Mouse (Mus musculus) Patski (cell line): Measurements from ENCODE around the gene Rpap1. TPM values are rescaled to one million over a fixed set of nuclear protein-coding genes. Genes with fewer than 3 reads are reported as not detected.
A peak's percentile ranks its signal among the peaks of the same experiment; 100 is the strongest.

Experiments used
- ATAC-seq: fragments of 100-300 bp; one replicate; pipeline ENCODE4 v1.8.0; 2021
- CTCF ChIA-PET: fragments of 350-600 bp; sonication (Branson Sonifier 250); formaldehyde crosslinking; loops from one replicate; lab custom pipeline; 2022; ENCODE audit warnings: inconsistent platforms; lab: Charles Lee
- POLR2A ChIA-PET: fragments of 350-600 bp; sonication (Branson Sonifier 250); formaldehyde crosslinking; loops from one replicate; lab custom pipeline; 2022; ENCODE audit warnings: antibody characterized with exemption, inconsistent platforms; lab: Charles Lee
- DNase-seq: peaks from one replicate; pipeline ENCODE4 v3.0.0-alpha.2; 2011; ENCODE audit warnings: low read depth, low spot score
- H3K27me3 ChIP-seq: fragments of 371-371 bp; one replicate; pipeline ENCODE4 v1.5.1; 2021
- CTCF ChIP-seq: fragments of 100-300 bp; IDR thresholded peaks from one replicate; pipeline ENCODE4 v1.5.1; 2021
- in situ Hi-C: fragments of 300-500 bp; cut with MboI; formaldehyde crosslinking; loops from 3 replicates; pipeline ENCODE4 v1.11.1; 2018; ENCODE audit warnings: low pct_unique_long_range_greater_than_20kb, mixed read lengths
- polyA plus RNA-seq: library from polyadenylated mRNA; unstranded; gene quantifications from one replicate; pipeline ENCODE4 v1.2.3, GENCODE M21; 2021

Rpap1 gene
- polyA plus RNA-seq, 1 experiment from 2014 or later: 19.1 TPM

DNA sequence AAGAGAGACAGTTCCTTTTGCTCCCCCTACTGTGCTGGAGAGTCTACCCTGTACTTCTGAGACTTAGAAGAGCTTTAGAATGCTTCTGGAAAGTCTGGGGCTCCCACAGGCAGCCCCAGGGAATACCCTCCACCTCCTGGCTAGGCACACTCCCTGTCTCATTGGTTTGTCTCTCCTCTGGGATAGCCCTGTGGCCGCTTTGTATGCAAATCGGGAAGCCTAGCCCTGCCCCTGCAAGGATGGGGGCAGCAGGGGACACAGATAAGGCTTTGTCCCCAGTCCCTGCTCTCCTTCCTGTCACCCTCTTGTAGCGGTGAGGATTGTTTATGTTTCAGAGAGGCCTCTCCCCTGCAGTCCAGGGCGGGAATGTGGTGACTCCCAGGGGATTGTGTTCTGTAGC is 21.5 kb upstream of the Rpap1 start:
- ChIA-PET POLR2A (no interaction called here), CTCF (interaction anchor here (1.0 kb wide), 1 partner anchor 8 kb away, joined by 3 read pairs; no protein-coding TSS in a partner anchor)
- H3K27me3 ChIP-seq: no peaks in the 10 kb centered on the region
- ATAC-seq (no peak), DNase-seq (no peak)
- in situ Hi-C loops: no loop called here
- no peak for TF ChIP-seq CTCF

DNA sequence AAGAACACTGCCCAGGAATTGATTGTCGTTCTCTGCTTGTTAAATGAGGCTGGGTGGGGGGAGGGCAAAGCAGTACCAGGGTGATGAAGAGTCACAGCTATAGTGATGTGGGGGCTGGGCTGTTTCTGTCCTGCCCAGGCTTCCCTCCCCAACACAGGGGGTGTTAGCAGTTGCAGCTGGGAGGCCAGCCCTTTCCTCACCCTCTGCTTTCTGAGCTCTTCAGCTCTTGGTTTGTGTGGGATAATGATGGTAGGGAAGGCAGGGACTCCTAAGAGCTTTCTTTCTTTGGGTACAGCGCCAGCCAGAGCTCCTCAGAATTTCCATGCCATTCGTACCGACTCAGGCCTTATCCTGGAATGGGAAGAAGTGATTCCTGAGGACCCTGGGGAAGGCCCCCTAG is 21.1 kb upstream of the Rpap1 start:
- ChIA-PET CTCF (no interaction called here), POLR2A (no interaction called here)
- TF ChIP-seq CTCF: no peak
- no peak for DNase-seq
- in situ Hi-C loops: no loop called here
- no peaks in the 10 kb centered on the region for H3K27me3 ChIP-seq
- ATAC-seq: no peak

DNA sequence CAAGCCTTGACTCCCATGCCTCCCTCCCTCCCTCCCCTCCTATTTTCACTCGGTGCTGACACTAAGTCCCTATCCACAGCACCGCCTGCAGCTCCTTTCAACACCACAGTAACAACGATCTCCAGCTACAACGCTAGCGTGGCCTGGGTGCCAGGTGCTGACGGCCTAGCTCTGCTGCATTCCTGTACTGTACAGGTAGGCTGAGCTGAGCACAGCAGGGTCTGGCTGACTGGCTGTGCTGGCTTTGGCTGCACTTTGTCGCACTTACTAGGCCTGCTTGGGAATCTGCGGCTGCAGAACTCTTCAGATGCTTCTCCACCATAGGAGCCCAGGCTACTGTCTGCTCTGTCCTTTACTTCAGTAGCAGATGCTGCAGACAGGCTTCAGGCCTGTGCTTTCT is 18.2 kb upstream of the Rpap1 start:
- ATAC-seq: no peak
- H3K27me3 ChIP-seq: no peaks in the 10 kb centered on the region
- DNase-seq: no peak
- TF ChIP-seq CTCF: no peak
- in situ Hi-C loops: no loop called here
- ChIA-PET POLR2A (no interaction called here), CTCF (no interaction called here)

DNA sequence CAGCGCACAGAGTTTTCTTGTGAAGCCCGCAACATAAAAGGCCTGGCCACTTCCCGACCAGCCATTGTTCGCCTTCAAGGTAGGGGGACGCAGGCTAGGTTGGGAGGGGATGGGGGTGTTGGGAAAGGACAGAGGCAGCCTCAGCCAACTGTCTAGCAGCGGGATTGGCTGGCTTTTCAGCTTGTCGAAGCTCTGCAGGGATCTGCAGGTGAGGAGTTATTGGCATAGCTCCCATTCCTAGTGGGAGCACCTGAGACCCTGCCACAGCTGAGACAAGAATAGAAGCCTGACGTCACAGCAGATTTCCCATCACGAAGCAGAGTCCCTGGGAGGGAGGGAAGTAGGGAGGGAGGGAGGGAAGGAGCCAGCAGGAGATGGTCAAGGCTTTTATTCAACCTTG is 17.4 kb upstream of the Rpap1 start:
- in situ Hi-C loops: no loop called here

DNA sequence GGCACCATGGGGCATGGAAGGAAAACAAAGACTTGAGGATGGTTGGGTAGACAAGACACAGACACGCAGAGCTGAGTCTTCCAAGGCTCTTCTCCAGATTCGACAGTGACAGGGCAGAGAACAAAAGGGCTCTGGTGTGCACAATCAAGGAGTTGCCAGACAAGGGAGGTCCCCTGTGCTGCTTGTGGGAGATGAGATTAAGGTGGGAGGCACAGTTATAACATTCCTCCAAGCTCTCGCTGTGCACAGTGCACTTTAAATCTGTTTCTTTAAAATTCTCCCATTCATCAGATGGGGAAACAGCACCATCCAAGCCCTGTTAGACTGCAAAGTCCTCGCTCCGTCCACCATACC is 16.9 kb upstream of the Rpap1 start:
- in situ Hi-C loops: no loop called here
- ChIA-PET CTCF (no interaction called here), POLR2A (no interaction called here)
- ATAC-seq: no peak
- no peak for TF ChIP-seq CTCF
- no peaks in the 10 kb centered on the region for H3K27me3 ChIP-seq
- no peak for DNase-seq

More for the DNA sequence above, 17.4 kb upstream of the Rpap1 start:
- ATAC-seq (no peak), DNase-seq (no peak)
- no peak for TF ChIP-seq CTCF
- ChIA-PET POLR2A (no interaction called here), CTCF (no interaction called here)
- H3K27me3 ChIP-seq: no peaks in the 10 kb centered on the region

DNA sequence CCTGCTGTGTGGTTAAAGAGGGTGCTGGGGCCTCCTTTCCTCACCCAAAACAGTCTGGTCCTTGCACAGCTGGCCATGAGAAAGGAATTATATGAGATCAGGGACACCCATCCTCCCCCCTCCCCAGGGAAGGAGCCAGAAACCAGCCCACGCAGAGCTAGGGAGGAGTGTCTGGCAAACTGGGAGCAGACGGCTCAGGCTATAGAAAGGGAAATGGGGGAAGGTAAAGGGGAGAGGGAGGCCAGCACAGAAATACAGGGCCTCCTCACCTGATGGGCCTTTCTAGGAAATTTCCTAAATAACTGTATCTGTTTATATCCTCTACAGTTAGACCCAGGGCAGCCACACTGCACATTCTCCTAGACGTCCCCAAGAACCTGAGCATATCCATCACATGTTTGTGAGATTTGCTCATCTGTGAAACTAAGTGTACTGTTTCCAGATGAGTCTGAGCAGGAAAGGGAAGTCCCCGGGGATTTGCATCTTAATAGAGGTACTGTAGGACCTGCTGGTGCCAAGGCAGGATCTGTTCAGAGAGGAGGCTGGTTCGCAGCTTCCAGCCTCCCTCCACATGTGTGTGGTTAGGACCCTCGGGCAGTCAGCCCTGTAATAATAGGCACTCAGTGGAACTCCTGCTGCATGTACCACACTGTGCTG is 16.4 kb upstream of the Rpap1 start:
- in situ Hi-C loops: no loop called here
- H3K27me3 ChIP-seq: peaks cover 2% of the 10 kb centered on the region
- ChIA-PET POLR2A (interaction anchor here (0.6 kb wide), 1 partner anchor 47 kb away, joined by 4 read pairs; no protein-coding TSS in a partner anchor), CTCF (interaction anchor here (1.4 kb wide), 1 partner anchor 13 kb away, joined by 4 read pairs; no protein-coding TSS in a partner anchor)
- TF ChIP-seq CTCF: no peak
- no peak for DNase-seq
- no peak for ATAC-seq

DNA sequence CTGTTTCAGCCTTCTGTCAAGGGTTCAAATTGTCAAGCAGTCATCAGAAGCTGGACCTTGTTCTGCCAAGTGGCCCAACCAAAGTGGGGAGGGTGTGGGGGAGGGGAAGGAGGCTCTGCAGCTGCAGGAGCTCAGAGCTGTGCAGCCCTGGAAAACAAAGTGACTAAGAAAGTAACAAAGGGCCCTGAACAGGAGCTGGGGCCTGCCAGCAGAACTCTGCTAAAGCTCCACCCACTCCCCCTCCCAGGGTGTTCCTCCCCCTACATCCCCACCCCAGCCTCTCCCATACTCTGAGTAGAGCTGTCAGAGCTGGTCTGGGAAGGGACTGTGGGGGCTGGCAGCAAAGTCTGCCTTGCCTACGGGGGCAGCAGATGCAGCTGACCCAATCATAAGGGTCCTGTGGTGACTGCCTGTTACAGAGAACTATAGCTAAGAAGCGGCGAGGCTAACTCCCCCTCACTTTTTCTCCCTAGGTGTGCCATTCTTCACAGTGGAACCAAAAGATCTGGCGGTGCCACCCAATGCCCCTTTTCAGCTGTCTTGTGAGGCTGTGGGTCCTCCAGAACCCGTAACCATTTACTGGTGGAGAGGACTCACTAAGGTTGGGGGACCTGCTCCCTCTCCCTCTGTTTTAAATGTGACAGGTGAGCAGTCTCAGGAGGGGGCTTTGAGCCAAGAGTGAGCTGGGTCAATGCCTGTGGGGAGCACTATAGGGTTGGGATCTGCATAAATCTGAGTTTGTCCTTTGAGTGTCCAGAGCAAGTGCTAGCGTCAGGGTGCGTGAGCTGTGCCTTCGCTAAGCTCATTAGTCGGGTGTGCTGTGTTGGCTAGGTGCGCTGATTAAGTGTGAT is 15.7 kb upstream of the Rpap1 start:
- peaks cover 10% of the 10 kb centered on the region for H3K27me3 ChIP-seq
- POLR2A ChIA-PET: interaction anchor here (0.6 kb wide), 1 partner anchor 48 kb away, joined by 4 read pairs; no protein-coding TSS in a partner anchor
- TF ChIP-seq CTCF: no peak
- in situ Hi-C loops: no loop called here
- CTCF ChIA-PET: interaction anchor here (1.4 kb wide), 1 partner anchor 13 kb away, joined by 4 read pairs; no protein-coding TSS in a partner anchor
- DNase-seq (no peak), ATAC-seq (no peak)

DNA sequence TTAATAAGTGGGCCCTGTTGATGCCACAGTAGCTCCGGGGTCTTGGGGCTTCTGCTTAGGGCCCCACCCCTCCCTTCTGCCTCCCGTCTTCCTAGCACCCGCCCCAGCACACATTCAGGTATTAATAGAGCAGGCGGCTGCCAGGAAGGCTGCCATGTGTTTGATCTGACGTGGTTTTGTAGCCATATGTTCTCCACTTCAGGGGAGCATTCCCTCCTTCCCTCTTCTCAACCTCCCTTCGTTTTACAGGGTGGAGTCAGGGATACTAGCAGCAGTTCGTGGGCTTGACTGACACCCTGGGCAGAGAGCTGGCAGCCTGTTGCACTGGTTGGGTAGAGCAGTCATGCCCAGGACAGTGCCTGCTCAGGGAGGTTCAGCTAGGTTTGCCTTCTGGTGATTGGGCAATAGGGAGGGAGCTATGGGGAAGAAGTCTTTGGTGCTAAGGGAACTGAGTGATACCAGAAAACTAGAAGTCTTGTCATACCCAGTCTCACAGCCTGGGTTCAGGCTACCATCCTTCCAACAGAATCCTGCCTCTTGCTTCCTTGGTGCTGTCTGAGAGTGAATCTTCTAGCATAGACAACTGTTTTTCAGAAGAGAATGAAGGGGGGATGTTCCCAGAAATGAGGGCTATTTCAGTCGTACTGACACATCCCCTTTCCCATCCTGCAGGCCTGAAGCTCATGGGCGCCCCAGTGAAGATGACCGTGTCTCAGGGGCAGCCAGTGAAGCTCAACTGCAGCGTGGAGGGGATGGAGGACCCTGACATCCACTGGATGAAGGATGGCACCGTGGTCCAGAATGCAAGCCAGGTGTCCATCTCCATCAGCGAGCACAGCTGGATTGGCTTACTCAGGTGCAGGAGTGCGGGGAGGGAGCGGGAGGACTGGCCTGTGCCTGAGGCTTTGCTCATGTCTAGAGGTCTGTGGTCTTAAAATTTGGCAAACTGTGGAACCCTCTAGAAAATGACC is 13.8 kb upstream of the Rpap1 start:
- no peak for TF ChIP-seq CTCF
- ChIA-PET POLR2A (interaction anchor here (0.7 to 0.9 kb wide), 2 partner anchors 13 to 14 kb away, joined by 3 to 7 read pairs; partner anchors contain the start of gene Rpap1), CTCF (interaction anchor here (1.5 to 1.6 kb wide), 2 partner anchors 8 to 117 kb away, joined by 3 read pairs; no protein-coding TSS in a partner anchor)
- peaks cover 20% of the 10 kb centered on the region for H3K27me3 ChIP-seq
- in situ Hi-C loops: no loop called here
- no peak for DNase-seq
- no peak for ATAC-seq

DNA sequence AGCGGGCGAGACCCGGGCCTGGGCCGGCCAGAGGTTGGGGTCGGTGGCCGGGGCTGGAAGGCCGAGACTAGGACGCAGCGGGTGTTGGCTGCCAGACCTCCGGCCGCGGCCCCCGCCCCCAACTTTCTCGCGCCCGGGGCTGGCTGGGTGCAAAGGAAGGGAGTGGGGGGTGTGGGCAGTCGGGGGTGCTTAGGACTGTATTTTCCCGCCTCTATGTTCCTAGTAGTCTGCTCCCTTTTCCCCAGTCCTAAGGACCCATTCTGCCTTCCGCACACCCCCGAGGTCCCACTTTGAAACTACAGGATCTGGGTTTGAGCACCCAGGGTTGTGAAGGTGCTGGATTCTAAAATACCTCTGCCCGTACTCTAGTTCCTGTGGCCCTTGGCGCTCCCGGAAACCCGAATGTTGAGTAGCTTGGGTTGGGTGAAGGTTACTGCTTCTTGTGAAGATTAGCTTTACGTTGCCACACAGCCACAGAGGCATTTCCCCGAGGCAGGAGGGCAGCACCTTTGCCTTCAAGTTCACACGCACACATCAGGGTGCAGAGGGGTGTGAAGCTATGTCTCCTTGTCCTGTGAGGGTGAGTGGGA is 12.7 kb upstream of the Rpap1 start:
- H3K27me3 ChIP-seq: peaks cover 20% of the 10 kb centered on the region
- ChIA-PET POLR2A (interaction anchor here (0.7 kb wide), 2 partner anchors 12 to 15 kb away, joined by 3 to 7 read pairs; no protein-coding TSS in a partner anchor), CTCF (interaction anchor here (1.5 to 1.6 kb wide), 3 partner anchors 9 to 118 kb away, joined by 3 to 4 read pairs (median 3); no protein-coding TSS in a partner anchor)
- TF ChIP-seq CTCF: no peak
- DNase-seq: no peak
- ATAC-seq: peak; percentile 4
- in situ Hi-C loops: no loop called here
